Mouse (Mus musculus) lung, postnatal 0 days (tissue): ENCODE results near the gene Hlx.

Experiments used
- CTCF ChIP-seq: IDR thresholded peaks from 2 replicates; pipeline ENCODE4 v1.5.1; 2016; ENCODE audit warnings: antibody characterized with exemption, mild to moderate bottlenecking
- EP300 ChIP-seq: IDR thresholded peaks from 2 replicates; pipeline ENCODE4 v1.6.1; 2016; ENCODE audit warnings: antibody characterized with exemption, mild to moderate bottlenecking, control low read depth

GRCm38 (mm10) chr1:184695451-184695850, 37.0 kb downstream of the Hlx start:
- no peak for TF ChIP-seq EP300
- TF ChIP-seq CTCF = no peak
